Mouse (Mus musculus) frontal cortex, adult (tissue): Measurements from ENCODE around the gene Gpatch8.
"Not testable (repeated sequence)": the region's sequence is repeated elsewhere in the genome, so short reads cannot be mapped to it uniquely, and the experiment has no call there.

Experiments used
- ATAC-seq: cut with Nextera tagmentation; 2 replicates; pipeline ENCODE4 v1.9.2; 2017; ENCODE audit warnings: mild to moderate bottlenecking, moderate library complexity, mixed read lengths; ENCODE audit not compliant: low TSS enrichment

Gpatch8 gene

GRCm38 (mm10) chr11:102572866-102573663 lies 16.9 kb upstream of the Gpatch8 start:
- peak; percentile 70; the same call in 1 of the 2 replicates for ATAC-seq

GRCm38 (mm10) chr11:102568756-102569377 lies 12.7 kb upstream of the Gpatch8 start:
- ATAC-seq = no peak

- no peak for ATAC-seq
These were observed 12.0 kb upstream of the Gpatch8 start for GRCm38 (mm10) chr11:102568191-102568590.

- no peak for ATAC-seq
These were observed 11.5 kb upstream of the Gpatch8 start for GRCm38 (mm10) chr11:102567723-102568122.

GRCm38 (mm10) chr11:102567157-102567556 lies 11.0 kb upstream of the Gpatch8 start:
- no peak for ATAC-seq

- no peak for ATAC-seq
These were observed 10.1 kb upstream of the Gpatch8 start for GRCm38 (mm10) chr11:102566290-102566689.

GRCm38 (mm10) chr11:102565741-102566140 lies 9.5 kb upstream of the Gpatch8 start:
- no peak for ATAC-seq

- not testable (repeated sequence) for ATAC-seq
These were observed 8.9 kb upstream of the Gpatch8 start for GRCm38 (mm10) chr11:102564952-102565671.

- no peak for ATAC-seq
These were observed 2.5 kb upstream of the Gpatch8 start for GRCm38 (mm10) chr11:102558704-102559103.

GRCm38 (mm10) chr11:102557386-102557785 lies 1.2 kb upstream of the Gpatch8 start:
- ATAC-seq = no peak

GRCm38 (mm10) chr11:102556716-102557074 lies 503 bp upstream of the Gpatch8 start:
- ATAC-seq = no peak

- peak; percentile 60; the same call in 1 of the 2 replicates for ATAC-seq
These were observed 677 bp downstream of the Gpatch8 start for GRCm38 (mm10) chr11:102555400-102556030.

GRCm38 (mm10) chr11:102552051-102552450 lies 4.1 kb downstream of the Gpatch8 start:
- no peak for ATAC-seq

- ATAC-seq = no peak
These were observed 5.0 kb downstream of the Gpatch8 start for GRCm38 (mm10) chr11:102551176-102551575.

- ATAC-seq = no peak
These were observed 14.7 kb downstream of the Gpatch8 start for GRCm38 (mm10) chr11:102541471-102541870.

- not testable (repeated sequence) for ATAC-seq
These were observed 15.9 kb downstream of the Gpatch8 start for GRCm38 (mm10) chr11:102540286-102540685.

GRCm38 (mm10) chr11:102539690-102540089 lies 16.5 kb downstream of the Gpatch8 start:
- no peak for ATAC-seq

GRCm38 (mm10) chr11:102536210-102536609 lies 20.0 kb downstream of the Gpatch8 start:
- no peak for ATAC-seq

- ATAC-seq = no peak
These were observed 22.1 kb downstream of the Gpatch8 start for GRCm38 (mm10) chr11:102534078-102534477.

- no peak for ATAC-seq
These were observed 24.8 kb downstream of the Gpatch8 start for GRCm38 (mm10) chr11:102531425-102531824.

GRCm38 (mm10) chr11:102514793-102515424 lies 41.3 kb downstream of the Gpatch8 start:
- no peak for ATAC-seq

GRCm38 (mm10) chr11:102510226-102510625 lies 46.0 kb downstream of the Gpatch8 start:
- no peak; the same call in 1 of the 2 replicates for ATAC-seq
